Mouse (Mus musculus) midbrain, embryonic 14.5 days (tissue): ENCODE data around the gene Gpld1. TPM values are rescaled to one million over a fixed set of nuclear protein-coding genes. Genes with fewer than 3 reads are reported as not detected.
A peak's percentile ranks its signal among the peaks of the same experiment; 100 is the strongest.

Source experiments
- ATAC-seq: fragments of 200-750 bp; cut with Nextera tagmentation; 2 replicates; pipeline ENCODE4 v1.8.0; 2017; ENCODE audit warnings: moderate number of reproducible peaks, moderate library complexity; ENCODE audit not compliant: low FRiP score, low TSS enrichment
- DNase-seq: peaks from one replicate; pipeline ENCODE4 v3.0.0-alpha.2; 2015
- H3K27ac ChIP-seq: fragments of 300-500 bp; sonication (generic); replicated peaks from 2 replicates; pipeline ENCODE4 v1.5.1; 2014; ENCODE audit warnings: mild to moderate bottlenecking, low read depth, low read length, moderate library complexity
- H3K27me3 ChIP-seq: fragments of 300-500 bp; sonication (generic); 2 replicates; pipeline ENCODE4 v1.6.1; 2014; ENCODE audit warnings: low read length, control low read depth, mixed read lengths; ENCODE audit not compliant: control insufficient read depth, insufficient read depth
- H3K36me3 ChIP-seq: fragments of 300-500 bp; sonication (generic); 2 replicates; pipeline ENCODE4 v1.6.1; 2014; ENCODE audit warnings: low read length, control low read depth; ENCODE audit not compliant: control insufficient read depth, insufficient read depth
- H3K4me1 ChIP-seq: fragments of 300-500 bp; sonication (generic); 2 replicates; pipeline ENCODE4 v1.6.1; 2014; ENCODE audit warnings: mild to moderate bottlenecking, antibody characterized with exemption, low read length, control low read depth; ENCODE audit not compliant: control insufficient read depth, insufficient read depth
- H3K4me2 ChIP-seq: fragments of 300-500 bp; sonication (generic); 2 replicates; pipeline ENCODE4 v1.6.1; 2014; ENCODE audit warnings: mild to moderate bottlenecking, low read length, moderate library complexity
- H3K4me3 ChIP-seq: fragments of 300-500 bp; sonication (generic); replicated peaks from 2 replicates; pipeline ENCODE4 v1.5.1; 2014; ENCODE audit warnings: low read depth, low read length
- H3K9ac ChIP-seq: fragments of 300-500 bp; sonication (generic); replicated peaks from 2 replicates; pipeline ENCODE4 v1.6.1; 2014; ENCODE audit warnings: mild to moderate bottlenecking, low read length, moderate library complexity
- H3K9me3 ChIP-seq: fragments of 300-500 bp; sonication (generic); 2 replicates; pipeline ENCODE4 v1.6.1; 2016; ENCODE audit warnings: low read length, control low read depth, mixed read lengths; ENCODE audit not compliant: control insufficient read depth
- WGBS: fragments of 180-500 bp; shearing (Covaris S2); extraction: QIAGEN DNeasy Blood & Tissue Kit; methylation state at CpG from one replicate; pipeline ENCODE4 v1.1.7; 2014; 5-methylcytosine and 5-hydroxymethylcytosine counted together
- polyA plus RNA-seq: library from polyadenylated mRNA; unstranded; fragments of >200 nt; fragmentation: Nextera tagmentation; extraction: Ambion mirVana; gene quantifications from 2 replicates; pipeline ENCODE4 v1.2.1, GENCODE M21; 2014

Gpld1 gene
- polyA plus RNA-seq, 1 experiment from 2014 or later, result 1.5 TPM

- 19% methylated on average over 12 of the region's 12 CpGs for WGBS
- DNase-seq (no peak), ATAC-seq (peak; percentile 47; the same call in 1 of the 2 replicates)
- Histone ChIP-seq H3K9me3 (no peaks in the 10 kb centered on the region), H3K4me2 (peak overlapping the region; percentile 71), H3K4me1 (peaks cover 18% of the 10 kb centered on the region; the same call in 1 of the 2 replicates), H3K27ac (peak overlapping the region; percentile 86), H3K36me3 (no peaks in the 10 kb centered on the region), H3K9ac (peak overlapping the region; percentile 92), H3K27me3 (no peaks in the 10 kb centered on the region), H3K4me3 (peak overlapping the region; percentile 88)
These were observed 5.1 kb upstream of the Gpld1 start for GRCm38 (mm10) chr13:24937839-24938166.

GRCm38 (mm10) chr13:24938683-24939082 is 4.3 kb upstream of the Gpld1 start:
- no peak overlapping the region for H3K4me3 ChIP-seq
- ATAC-seq, result no peak

GRCm38 (mm10) chr13:24939472-24939871 is 3.5 kb upstream of the Gpld1 start:
- 89% methylated on average over 9 of the region's 9 CpGs for WGBS
- Histone ChIP-seq H3K4me1 (peaks cover 18% of the 10 kb centered on the region; the same call in 1 of the 2 replicates), H3K27ac (no peak overlapping the region), H3K4me2 (no peak overlapping the region), H3K27me3 (no peaks in the 10 kb centered on the region), H3K36me3 (no peaks in the 10 kb centered on the region), H3K4me3 (no peak overlapping the region), H3K9me3 (no peaks in the 10 kb centered on the region), H3K9ac (no peak overlapping the region)
- DNase-seq (no peak), ATAC-seq (no peak)

More at GRCm38 (mm10) chr13:24938683-24939082, 4.3 kb upstream of the Gpld1 start:
- DNase-seq, result peak; percentile 83
- Histone ChIP-seq H3K9ac (no peak overlapping the region), H3K4me2 (no peak overlapping the region), H3K4me1 (peaks cover 18% of the 10 kb centered on the region; the same call in 1 of the 2 replicates), H3K27me3 (no peaks in the 10 kb centered on the region), H3K27ac (no peak overlapping the region), H3K9me3 (no peaks in the 10 kb centered on the region), H3K36me3 (no peaks in the 10 kb centered on the region)
- WGBS, result 34% methylated on average over 9 of the region's 9 CpGs

GRCm38 (mm10) chr13:24943303-24943702 is 351 bp downstream of the Gpld1 start:
- H3K4me3 ChIP-seq, result no peak overlapping the region
- no peak overlapping the region for H3K4me2 ChIP-seq
- no peak overlapping the region for H3K9ac ChIP-seq
- no peak overlapping the region for H3K27ac ChIP-seq
- DNase-seq (no peak), ATAC-seq (no peak)
- H3K9me3 ChIP-seq, result no peaks in the 10 kb centered on the region
- no peaks in the 10 kb centered on the region for H3K36me3 ChIP-seq
- H3K27me3 ChIP-seq, result no peaks in the 10 kb centered on the region
- 0 out of 2 replicates have a peak, but pooled peaks cover 4% of the 10 kb centered on the region for H3K4me1 ChIP-seq
- WGBS, result 89% methylated on average over 8 of the region's 8 CpGs

- H3K27me3 ChIP-seq, result no peaks in the 10 kb centered on the region
- H3K4me2 ChIP-seq, result no peak overlapping the region
- ATAC-seq (peak; percentile 20; the same call in 1 of the 2 replicates), DNase-seq (peak; percentile 62)
- H3K4me1 ChIP-seq, result 0 out of 2 replicates have a peak, but pooled peaks cover 3% of the 10 kb centered on the region
- 19% methylated on average over 4 of the region's 4 CpGs for WGBS
- H3K4me3 ChIP-seq, result no peak overlapping the region
- H3K27ac ChIP-seq, result no peak overlapping the region
- H3K9ac ChIP-seq, result no peak overlapping the region
- no peaks in the 10 kb centered on the region for H3K36me3 ChIP-seq
- no peaks in the 10 kb centered on the region for H3K9me3 ChIP-seq
These were observed 2.6 kb downstream of the Gpld1 start for GRCm38 (mm10) chr13:24945567-24945966.

- DNase-seq, result no peak
- Histone ChIP-seq H3K4me2 (no peak overlapping the region), H3K27ac (no peak overlapping the region), H3K9ac (no peak overlapping the region), H3K27me3 (no peaks in the 10 kb centered on the region), H3K4me1 (no peaks in the 10 kb centered on the region), H3K4me3 (no peak overlapping the region), H3K9me3 (no peaks in the 10 kb centered on the region), H3K36me3 (no peaks in the 10 kb centered on the region)
- ATAC-seq, result no peak
- 88% methylated on average over 5 of the region's 5 CpGs for WGBS
These were observed 4.2 kb downstream of the Gpld1 start for GRCm38 (mm10) chr13:24947158-24947557.

- Histone ChIP-seq H3K9me3 (no peaks in the 10 kb centered on the region), H3K36me3 (no peaks in the 10 kb centered on the region), H3K4me3 (no peak overlapping the region), H3K27ac (no peak overlapping the region), H3K4me1 (no peaks in the 10 kb centered on the region), H3K4me2 (no peak overlapping the region), H3K27me3 (no peaks in the 10 kb centered on the region), H3K9ac (no peak overlapping the region)
- DNase-seq (no peak), ATAC-seq (no peak)
- WGBS, result 92% methylated on average over 6 of the region's 6 CpGs
These were observed 5.9 kb downstream of the Gpld1 start for GRCm38 (mm10) chr13:24948870-24949269.

GRCm38 (mm10) chr13:24952659-24953058 is 9.7 kb downstream of the Gpld1 start:
- ATAC-seq (no peak), DNase-seq (no peak)
- Histone ChIP-seq H3K36me3 (no peaks in the 10 kb centered on the region), H3K27ac (no peak overlapping the region), H3K4me2 (no peak overlapping the region), H3K27me3 (no peaks in the 10 kb centered on the region), H3K9ac (no peak overlapping the region), H3K9me3 (no peaks in the 10 kb centered on the region), H3K4me3 (no peak overlapping the region), H3K4me1 (no peaks in the 10 kb centered on the region)
- WGBS, result 87% methylated on average over 7 of the region's 7 CpGs

- H3K4me1 ChIP-seq, result no peaks in the 10 kb centered on the region
- WGBS, result 63% methylated on average over 11 of the region's 11 CpGs
- no peaks in the 10 kb centered on the region for H3K9me3 ChIP-seq
- no peaks in the 10 kb centered on the region for H3K27me3 ChIP-seq
- DNase-seq, result no peak
- H3K4me3 ChIP-seq, result no peak overlapping the region
- ATAC-seq, result no peak
- H3K27ac ChIP-seq, result no peak overlapping the region
- H3K36me3 ChIP-seq, result no peaks in the 10 kb centered on the region
- no peak overlapping the region for H3K4me2 ChIP-seq
- no peak overlapping the region for H3K9ac ChIP-seq
These were observed 12.1 kb downstream of the Gpld1 start for GRCm38 (mm10) chr13:24955091-24955490.
